Mouse (Mus musculus): ENCODE data around the gene Ccdc91. TPM values are rescaled to one million over a fixed set of nuclear protein-coding genes. Genes with fewer than 3 reads are reported as not detected.

The Ccdc91 gene
- polyA plus RNA-seq, 1 experiment = 16.5 TPM

GRCm38 (mm10) chr6:147672481-147672880 is 196.9 kb downstream of the Ccdc91 start:
- Histone ChIP-seq H3K4me1 (ENCODE audit: control insufficient read depth, insufficient read depth, low read length) (no peaks in the 10 kb centered on the region), H3K9ac (ENCODE audit: low read depth, poor library complexity, severe bottlenecking) (no peak overlapping the region), H3K9me3 (replicated peaks; ENCODE audit: control insufficient read depth, insufficient read depth, low read length, poor library complexity, severe bottlenecking) (no peaks in the 10 kb centered on the region), H3K27ac (ENCODE audit: insufficient read depth, low read length) (no peak overlapping the region), H3K36me3 (ENCODE audit: control insufficient read depth, insufficient read depth, low read length, poor library complexity, severe bottlenecking) (no peaks in the 10 kb centered on the region), H3K27me3 (ENCODE audit: control insufficient read depth, insufficient read depth, low read length, poor library complexity, severe bottlenecking) (no peaks in the 10 kb centered on the region), H3K4me3 (ENCODE audit: low read depth, low read length) (no peak overlapping the region)
- TF ChIP-seq EP300 (IDR thresholded peaks at IDR 0.05; ENCODE audit: insufficient read depth, low read depth, low read length) = no peak
- no peak for TF ChIP-seq CTCF (IDR thresholded peaks at IDR 0.05; ENCODE audit: low read depth, low read length)
- no peak for TF ChIP-seq POLR2A (IDR thresholded peaks at IDR 0.05; ENCODE audit: insufficient read depth, low read length)

GRCm38 (mm10) chr6:147675022-147675733 is 199.6 kb downstream of the Ccdc91 start:
- Histone ChIP-seq H3K9me3 (replicated peaks; ENCODE audit: control insufficient read depth, insufficient read depth, low read length, poor library complexity, severe bottlenecking) (no peaks in the 10 kb centered on the region), H3K9ac (ENCODE audit: low read depth, poor library complexity, severe bottlenecking) (no peak overlapping the region), H3K36me3 (ENCODE audit: control insufficient read depth, insufficient read depth, low read length, poor library complexity, severe bottlenecking) (no peaks in the 10 kb centered on the region), H3K4me1 (ENCODE audit: control insufficient read depth, insufficient read depth, low read length) (no peaks in the 10 kb centered on the region), H3K27ac (ENCODE audit: insufficient read depth, low read length) (no peak overlapping the region), H3K27me3 (ENCODE audit: control insufficient read depth, insufficient read depth, low read length, poor library complexity, severe bottlenecking) (no peaks in the 10 kb centered on the region; the same call in 1 of the 2 replicates), H3K4me3 (ENCODE audit: low read depth, low read length) (no peak overlapping the region)
- TF ChIP-seq EP300 (IDR thresholded peaks at IDR 0.05; ENCODE audit: insufficient read depth, low read depth, low read length) = no peak
- TF ChIP-seq POLR2A (IDR thresholded peaks at IDR 0.05; ENCODE audit: insufficient read depth, low read length) = no peak

GRCm38 (mm10) chr6:147676214-147676613 is 200.6 kb downstream of the Ccdc91 start:
- H3K4me1 ChIP-seq (ENCODE audit: control insufficient read depth, insufficient read depth, low read length) = no peaks in the 10 kb centered on the region
- H3K36me3 ChIP-seq (ENCODE audit: control insufficient read depth, insufficient read depth, low read length, poor library complexity, severe bottlenecking) = no peaks in the 10 kb centered on the region
- H3K4me3 ChIP-seq (ENCODE audit: low read depth, low read length) = no peak overlapping the region
- H3K27ac ChIP-seq (ENCODE audit: insufficient read depth, low read length) = no peak overlapping the region
- H3K27me3 ChIP-seq (ENCODE audit: control insufficient read depth, insufficient read depth, low read length, poor library complexity, severe bottlenecking) = no peaks in the 10 kb centered on the region; the same call in 1 of the 2 replicates
- H3K9me3 ChIP-seq (replicated peaks; ENCODE audit: control insufficient read depth, insufficient read depth, low read length, poor library complexity, severe bottlenecking) = no peaks in the 10 kb centered on the region
- no peak for TF ChIP-seq POLR2A (IDR thresholded peaks at IDR 0.05; ENCODE audit: insufficient read depth, low read length)
- no peak for TF ChIP-seq CTCF (IDR thresholded peaks at IDR 0.05; ENCODE audit: low read depth, low read length)
- no peak for TF ChIP-seq EP300 (IDR thresholded peaks at IDR 0.05; ENCODE audit: insufficient read depth, low read depth, low read length)
- no peak overlapping the region for H3K9ac ChIP-seq (ENCODE audit: low read depth, poor library complexity, severe bottlenecking)

Other genes starting within 250 kb of the Ccdc91 start
- gene Pthlh, start 211.6 kb upstream of the Ccdc91 start, polyA plus RNA-seq (2011; ENCODE audit: insufficient read depth, insufficient read length, low read depth, missing spikeins) = not detected in 2 replicates

All from ES-Bruce4 (cell line).